Mouse (Mus musculus): ENCODE measurements around the gene Itgb3bp. TPM values are rescaled to one million over a fixed set of nuclear protein-coding genes. Genes with fewer than 3 reads are reported as not detected.

Gene Itgb3bp
- polyA plus RNA-seq, 1 experiment from 2014 or later: 20.5 TPM

DNA sequence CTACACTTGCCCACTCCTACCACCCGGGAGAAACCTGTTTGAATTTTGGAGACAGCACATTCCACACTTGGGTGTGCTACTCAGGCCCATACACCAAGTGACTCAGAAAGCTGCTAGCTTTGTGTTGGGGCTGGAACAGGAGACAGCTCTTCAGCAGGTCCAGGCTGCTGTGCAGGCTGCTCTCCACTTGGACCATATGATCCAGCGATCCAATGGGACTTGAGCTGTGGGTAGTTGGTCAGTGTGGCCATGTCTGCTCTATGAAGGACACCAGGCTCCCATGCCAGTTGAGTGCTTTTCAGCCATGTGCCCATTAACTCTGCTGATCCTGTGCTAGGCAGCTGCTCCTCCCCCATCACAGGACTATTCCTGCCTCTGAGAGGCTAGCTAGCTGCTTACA lies 24.3 kb upstream of the Itgb3bp start:
- no peaks in the 10 kb centered on the region for H3K4me1 ChIP-seq (replicated peaks)
- H3K27me3 ChIP-seq: no peaks in the 10 kb centered on the region
- ATAC-seq (ENCODE audit: low read depth): no peak
- H3K36me3 ChIP-seq: no peaks in the 10 kb centered on the region
- no peak overlapping the region for H3K4me2 ChIP-seq
- no peaks in the 10 kb centered on the region for H3K9me3 ChIP-seq
- no peak overlapping the region for H3K4me3 ChIP-seq
- WGBS: 90% methylated on average over 2 of the region's 2 CpGs
- no peak overlapping the region for H3K27ac ChIP-seq (replicated peaks)
- no peak overlapping the region for H3K9ac ChIP-seq

DNA sequence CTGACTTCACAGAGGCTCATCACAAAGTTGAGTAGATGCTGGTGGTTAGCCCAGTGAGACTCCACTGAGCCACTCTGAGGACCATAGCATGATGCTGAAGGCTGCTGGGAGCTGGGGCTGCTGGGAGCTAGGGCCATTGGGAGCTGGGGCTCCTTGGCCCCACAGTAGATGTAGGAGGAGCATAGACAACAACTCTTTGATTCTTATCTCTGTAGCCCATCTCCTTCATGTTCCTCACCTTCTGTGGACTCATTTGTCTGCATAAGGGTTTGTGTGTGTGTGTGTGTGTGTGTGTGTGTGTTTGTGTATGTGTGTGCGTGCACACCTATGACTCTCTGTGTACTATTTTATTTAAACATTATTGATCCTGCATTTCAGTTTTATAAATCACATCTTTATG lies 18.3 kb upstream of the Itgb3bp start:
- Histone ChIP-seq H3K9ac (no peak overlapping the region), H3K36me3 (no peaks in the 10 kb centered on the region), H3K27ac (replicated peaks) (no peak overlapping the region), H3K27me3 (no peaks in the 10 kb centered on the region), H3K4me1 (replicated peaks) (no peaks in the 10 kb centered on the region), H3K4me2 (no peak overlapping the region), H3K4me3 (no peak overlapping the region), H3K9me3 (no peaks in the 10 kb centered on the region)
- no peak for ATAC-seq (ENCODE audit: low read depth)
- 94% methylated on average over 1 of the region's 1 CpGs for WGBS

- no peaks in the 10 kb centered on the region for H3K36me3 ChIP-seq
- peak; percentile 65; the same call in 1 of the 2 replicates for ATAC-seq (ENCODE audit: low read depth)
- H3K9ac ChIP-seq: no peak overlapping the region
- H3K4me3 ChIP-seq: no peak overlapping the region
- no peak overlapping the region for H3K4me2 ChIP-seq
- H3K9me3 ChIP-seq: no peaks in the 10 kb centered on the region
- H3K4me1 ChIP-seq (replicated peaks): no peaks in the 10 kb centered on the region
- H3K27ac ChIP-seq (replicated peaks): no peak overlapping the region
- 64% methylated on average over 1 of the region's 1 CpGs for WGBS
- no peaks in the 10 kb centered on the region for H3K27me3 ChIP-seq
Measured at GRCm38 (mm10) chr4:99947192-99947591, 17.6 kb upstream of the Itgb3bp start.

DNA sequence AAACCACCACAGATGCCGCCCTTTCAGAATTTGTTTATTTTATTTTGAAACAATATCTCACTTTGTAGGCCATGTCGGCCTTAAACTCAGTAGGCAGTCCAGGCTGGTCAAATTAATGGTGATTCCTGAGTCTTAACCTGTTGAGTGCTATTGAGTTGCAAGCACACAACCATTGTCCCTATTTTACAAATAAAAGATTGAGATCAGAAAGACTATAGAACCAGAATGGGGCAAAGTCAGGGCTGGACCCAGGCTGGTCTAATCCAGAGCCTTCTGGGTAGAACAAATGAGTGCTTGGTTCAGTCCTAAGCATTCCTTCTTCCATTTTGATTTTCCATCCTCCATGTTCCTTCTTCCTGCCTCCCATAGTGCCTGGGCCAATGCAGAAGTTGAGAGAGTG lies 16.9 kb upstream of the Itgb3bp start:
- Histone ChIP-seq H3K4me1 (replicated peaks) (no peaks in the 10 kb centered on the region), H3K9me3 (no peaks in the 10 kb centered on the region), H3K4me3 (no peak overlapping the region), H3K4me2 (no peak overlapping the region), H3K27me3 (no peaks in the 10 kb centered on the region), H3K9ac (no peak overlapping the region), H3K27ac (replicated peaks) (no peak overlapping the region), H3K36me3 (no peaks in the 10 kb centered on the region)
- WGBS: 91% methylated on average over 2 of the region's 2 CpGs
- no peak for ATAC-seq (ENCODE audit: low read depth)

DNA sequence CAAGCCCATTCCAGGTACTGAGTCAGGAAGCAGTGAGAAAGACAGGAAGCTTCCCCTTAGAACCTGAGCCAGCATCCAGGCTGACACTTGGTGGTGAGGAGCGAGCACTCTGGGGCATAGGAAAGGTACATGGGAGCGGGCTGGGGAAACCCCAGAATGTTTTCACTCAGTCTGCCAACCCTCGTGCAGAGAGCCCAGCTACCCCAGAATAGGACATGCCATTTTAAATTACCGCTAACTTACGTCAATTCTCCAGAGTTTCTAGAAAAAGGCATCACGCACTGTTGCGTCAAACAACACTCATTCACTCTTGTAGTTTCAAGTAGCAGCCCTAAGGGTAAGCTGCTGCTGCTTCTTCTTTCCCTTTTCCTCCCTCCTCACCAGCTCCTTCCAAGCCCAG lies 15.4 kb upstream of the Itgb3bp start:
- Histone ChIP-seq H3K4me2 (no peak overlapping the region), H3K36me3 (no peaks in the 10 kb centered on the region), H3K9me3 (no peaks in the 10 kb centered on the region), H3K4me1 (replicated peaks) (peaks cover 5% of the 10 kb centered on the region), H3K4me3 (no peak overlapping the region), H3K27me3 (no peaks in the 10 kb centered on the region), H3K27ac (replicated peaks) (no peak overlapping the region), H3K9ac (no peak overlapping the region)
- no peak for ATAC-seq (ENCODE audit: low read depth)
- 88% methylated on average over 7 of the region's 7 CpGs for WGBS

- Histone ChIP-seq H3K9ac (no peak overlapping the region), H3K27ac (replicated peaks) (no peak overlapping the region), H3K27me3 (no peaks in the 10 kb centered on the region), H3K4me3 (no peak overlapping the region), H3K4me1 (replicated peaks) (peaks cover 9% of the 10 kb centered on the region), H3K9me3 (no peaks in the 10 kb centered on the region), H3K36me3 (no peaks in the 10 kb centered on the region), H3K4me2 (no peak overlapping the region)
- no peak for ATAC-seq (ENCODE audit: low read depth)
- WGBS: 76% methylated on average over 2 of the region's 2 CpGs
Measured at GRCm38 (mm10) chr4:99944606-99945005, 15.0 kb upstream of the Itgb3bp start.

DNA sequence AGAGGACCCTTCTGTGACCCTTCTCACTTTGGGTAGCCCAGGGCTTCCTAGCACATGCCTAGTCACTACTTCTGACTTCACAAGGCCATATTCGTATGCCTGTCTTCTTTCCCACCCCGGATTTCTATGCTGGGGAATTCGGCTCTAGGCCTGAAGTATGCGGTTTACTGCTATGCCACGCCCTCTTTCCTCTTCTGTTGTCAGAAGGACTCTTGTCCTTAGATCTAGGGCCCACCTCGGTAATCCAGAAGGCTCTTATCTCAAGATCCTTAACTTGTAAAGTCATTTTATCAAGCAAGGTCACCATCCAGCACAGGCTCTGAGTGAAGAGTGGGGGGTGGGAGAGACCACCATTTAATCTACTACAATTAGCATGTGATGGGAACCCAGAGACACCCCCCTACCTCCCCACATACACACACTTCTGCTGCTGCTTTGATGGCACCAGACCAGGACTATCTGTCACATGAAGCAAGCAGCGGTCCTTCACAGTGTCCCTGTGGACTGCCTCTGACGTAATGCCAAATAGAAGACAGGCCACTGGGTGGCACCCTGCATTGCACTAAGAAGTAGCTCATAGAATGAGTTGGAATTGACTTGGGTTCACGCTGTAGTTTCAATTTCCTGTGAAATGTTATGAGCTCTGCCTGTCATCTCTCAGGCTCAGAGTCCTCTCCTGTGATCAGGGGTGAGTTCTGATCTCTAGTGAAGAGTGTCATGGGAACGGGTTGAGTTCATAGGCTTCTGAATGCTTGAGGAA lies 12.2 kb upstream of the Itgb3bp start:
- Histone ChIP-seq H3K4me2 (no peak overlapping the region), H3K36me3 (no peaks in the 10 kb centered on the region), H3K27me3 (no peaks in the 10 kb centered on the region), H3K9me3 (no peaks in the 10 kb centered on the region), H3K27ac (replicated peaks) (no peak overlapping the region), H3K4me1 (replicated peaks) (peaks cover 13% of the 10 kb centered on the region), H3K4me3 (no peak overlapping the region), H3K9ac (no peak overlapping the region)
- ATAC-seq (ENCODE audit: low read depth): no peak
- 74% methylated on average over 10 of the region's 10 CpGs for WGBS

GRCm38 (mm10) chr4:99939711-99940505 lies 10.3 kb upstream of the Itgb3bp start:
- Histone ChIP-seq H3K27ac (replicated peaks) (no peak overlapping the region), H3K4me2 (no peak overlapping the region), H3K36me3 (no peaks in the 10 kb centered on the region), H3K4me3 (no peak overlapping the region), H3K9ac (no peak overlapping the region), H3K27me3 (no peaks in the 10 kb centered on the region), H3K9me3 (no peaks in the 10 kb centered on the region), H3K4me1 (replicated peaks) (peaks cover 13% of the 10 kb centered on the region)
- no peak for ATAC-seq (ENCODE audit: low read depth)
- 56% methylated on average over 16 of the region's 16 CpGs for WGBS

GRCm38 (mm10) chr4:99936278-99936677 lies 6.7 kb upstream of the Itgb3bp start:
- WGBS: 90% methylated on average over 5 of the region's 5 CpGs
- no peak for ATAC-seq (ENCODE audit: low read depth)
- Histone ChIP-seq H3K27ac (replicated peaks) (no peak overlapping the region), H3K4me2 (no peak overlapping the region), H3K9me3 (no peaks in the 10 kb centered on the region), H3K27me3 (no peaks in the 10 kb centered on the region), H3K9ac (no peak overlapping the region), H3K36me3 (no peaks in the 10 kb centered on the region), H3K4me1 (replicated peaks) (peaks cover 15% of the 10 kb centered on the region), H3K4me3 (no peak overlapping the region)

DNA sequence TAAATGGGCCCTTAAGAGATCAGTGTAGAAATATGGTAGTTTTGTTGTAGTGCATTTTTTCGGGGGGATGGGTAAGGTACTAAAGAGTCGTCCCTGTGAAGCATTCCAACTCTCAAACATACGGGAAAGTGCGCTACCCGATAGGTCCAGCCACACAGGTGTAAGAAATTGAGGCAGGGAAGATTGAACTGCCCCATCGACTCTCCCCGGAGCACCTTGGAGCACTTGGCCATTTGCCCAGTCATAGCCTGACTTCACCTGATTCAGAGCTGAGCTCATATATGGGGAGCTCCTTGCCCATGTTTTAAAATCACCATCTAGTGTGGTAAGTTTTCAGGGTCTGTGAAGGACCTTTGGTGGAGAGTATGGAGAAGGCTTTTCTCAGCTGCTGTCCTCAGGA lies 5.2 kb upstream of the Itgb3bp start:
- Histone ChIP-seq H3K27ac (replicated peaks) (no peak overlapping the region), H3K27me3 (0 out of 2 replicates have a peak, but pooled peaks cover 5% of the 10 kb centered on the region), H3K9ac (no peak overlapping the region), H3K4me3 (no peak overlapping the region), H3K4me1 (replicated peaks) (peaks cover 22% of the 10 kb centered on the region), H3K36me3 (no peaks in the 10 kb centered on the region), H3K4me2 (no peak overlapping the region), H3K9me3 (no peaks in the 10 kb centered on the region)
- 94% methylated on average over 7 of the region's 7 CpGs for WGBS
- ATAC-seq (ENCODE audit: low read depth): no peak

DNA sequence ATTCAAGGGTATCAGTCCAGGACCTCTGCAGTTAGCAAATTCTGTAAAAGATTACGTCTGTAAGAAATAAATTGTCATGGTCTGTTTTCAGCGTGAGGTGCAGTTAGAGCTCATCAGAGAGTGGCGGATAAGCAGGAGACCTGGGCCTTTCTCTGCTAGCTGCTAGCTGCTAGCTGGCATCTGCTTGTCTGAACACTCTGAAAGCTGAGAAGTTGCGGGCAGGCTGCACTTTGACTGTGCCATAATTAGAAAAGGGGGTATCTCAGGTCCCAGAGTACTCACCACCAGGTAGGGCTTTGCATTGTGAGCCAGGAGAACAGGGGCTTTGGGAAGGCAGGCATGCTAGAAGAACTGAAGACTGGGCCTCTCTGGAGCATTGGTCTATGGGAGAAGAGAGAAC lies 2.2 kb upstream of the Itgb3bp start:
- Histone ChIP-seq H3K4me2 (no peak overlapping the region), H3K36me3 (no peaks in the 10 kb centered on the region), H3K9ac (no peak overlapping the region), H3K27me3 (peaks cover 8% of the 10 kb centered on the region; the same call in 1 of the 2 replicates), H3K4me1 (replicated peaks) (peaks cover 16% of the 10 kb centered on the region), H3K9me3 (no peaks in the 10 kb centered on the region), H3K4me3 (no peak overlapping the region), H3K27ac (replicated peaks) (no peak overlapping the region)
- ATAC-seq (ENCODE audit: low read depth): no peak
- WGBS: 91% methylated on average over 4 of the region's 4 CpGs

DNA sequence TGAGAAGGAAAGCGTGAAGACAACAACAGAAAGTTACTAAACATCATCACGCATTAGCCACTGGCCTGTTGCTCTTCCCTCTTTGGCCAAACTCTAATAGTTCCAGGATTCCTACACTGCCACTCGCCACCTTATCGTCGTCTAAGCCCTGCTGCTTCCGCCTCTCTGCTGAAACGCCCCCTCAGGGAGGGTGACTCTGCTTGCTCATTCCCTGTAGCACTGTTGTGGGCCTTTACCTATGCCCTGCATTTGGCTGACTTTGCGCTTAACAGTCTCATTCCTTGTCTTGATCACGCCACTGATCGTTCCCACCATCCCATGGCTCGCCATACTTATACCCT lies 1.6 kb upstream of the Itgb3bp start:
- 69% methylated on average over 11 of the region's 11 CpGs for WGBS
- Histone ChIP-seq H3K9me3 (no peaks in the 10 kb centered on the region), H3K9ac (no peak overlapping the region), H3K4me1 (replicated peaks) (peaks cover 16% of the 10 kb centered on the region), H3K4me2 (peak overlapping the region; percentile 74), H3K36me3 (no peaks in the 10 kb centered on the region), H3K27ac (replicated peaks) (no peak overlapping the region), H3K4me3 (no peak overlapping the region), H3K27me3 (peaks cover 8% of the 10 kb centered on the region; the same call in 1 of the 2 replicates)
- ATAC-seq (ENCODE audit: low read depth): no peak

Data from neural tube, embryonic 13.5 days (tissue).